Mouse (Mus musculus): ENCODE measurements around the gene Usp49.
"Not testable (repeated sequence)": the region's sequence is repeated elsewhere in the genome, so short reads cannot be mapped to it uniquely, and the experiment has no call there.

The Usp49 gene

DNA sequence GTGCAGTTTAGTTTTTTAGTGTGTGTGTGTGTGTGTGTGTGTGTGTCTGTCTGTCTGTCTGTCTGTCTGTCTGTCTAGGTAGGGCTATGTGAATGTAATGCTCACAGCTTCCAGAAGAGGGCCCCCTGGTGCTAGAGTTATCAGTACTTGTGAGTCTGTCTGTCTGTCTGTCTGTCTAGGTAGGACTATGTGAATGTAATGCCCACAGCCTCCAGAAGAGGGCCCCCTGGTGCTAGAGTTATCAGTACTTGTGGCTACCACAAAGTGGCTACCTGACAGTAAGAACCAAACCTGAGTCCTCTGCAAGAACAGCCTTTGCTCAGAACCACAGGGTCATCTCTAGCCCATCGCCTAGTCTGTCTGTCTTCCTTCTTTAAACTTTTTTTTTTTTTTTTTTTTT is 16.2 kb downstream of the Usp49 start:
- DNase-seq (ENCODE audit: low spot score in 2 of 2), result peak; percentile 38 to 40

DNA sequence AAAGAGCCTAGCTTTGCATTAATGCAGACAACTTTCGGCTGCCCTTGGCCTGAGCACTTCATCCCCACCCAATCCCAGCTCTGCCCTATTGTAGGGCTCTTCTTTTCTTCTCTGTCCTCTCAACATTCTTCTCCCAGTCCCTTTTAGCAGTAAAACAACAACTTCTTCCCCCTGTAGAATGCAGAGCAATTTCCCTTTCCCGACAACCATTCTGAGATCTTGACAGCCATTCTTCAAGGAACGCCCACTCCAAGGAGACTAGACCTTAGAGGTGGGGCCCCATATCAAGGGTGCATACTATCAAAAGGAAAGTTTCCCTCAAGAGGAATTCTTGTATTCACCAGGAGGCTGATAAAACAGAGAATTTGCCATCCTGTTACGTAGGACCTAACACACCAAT is 18.5 kb downstream of the Usp49 start:
- DNase-seq (ENCODE audit: low spot score in 2 of 2), result no peak

DNA sequence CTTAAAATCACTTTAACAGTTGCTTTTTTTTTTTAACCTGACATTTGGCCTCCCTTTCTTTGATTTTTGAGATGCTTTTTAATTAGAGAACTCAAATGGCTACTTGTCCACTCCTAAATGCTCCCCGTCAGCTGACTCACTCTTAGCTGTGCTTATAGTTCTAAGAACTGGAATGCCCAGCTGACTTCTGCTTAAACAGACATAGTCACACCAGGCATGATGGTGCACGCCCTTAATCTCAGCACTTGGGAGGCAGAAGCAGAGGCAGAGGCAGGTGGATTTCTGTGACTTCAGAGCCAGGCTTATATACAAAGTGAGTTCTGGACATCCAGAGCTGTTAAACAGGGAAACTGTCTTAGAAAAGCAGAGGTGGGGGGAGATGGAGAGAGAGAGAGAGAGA is 21.5 kb downstream of the Usp49 start:
- no peak for DNase-seq (ENCODE audit: low spot score in 2 of 2)

DNA sequence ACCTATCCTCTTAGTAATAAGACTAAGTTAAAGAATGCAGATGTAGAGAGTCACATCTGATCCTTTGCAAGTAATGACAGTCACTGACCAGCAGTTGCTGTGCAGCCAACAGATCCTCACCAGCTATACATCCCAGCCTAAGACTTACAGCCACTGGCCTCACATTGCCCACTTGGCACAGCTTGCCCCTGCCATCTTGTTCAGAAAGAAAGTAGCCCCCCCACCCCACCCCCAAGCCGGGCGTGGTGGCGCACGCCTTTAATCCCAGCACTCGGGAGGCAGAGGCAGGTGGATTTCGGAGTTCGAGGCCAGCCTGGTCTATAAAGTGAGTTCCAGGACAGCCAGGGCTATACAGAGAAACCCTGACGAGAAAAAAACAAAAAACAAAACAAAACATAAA is 23.9 kb downstream of the Usp49 start:
- not testable (repeated sequence) for DNase-seq (ENCODE audit: low spot score in 2 of 2)

DNA sequence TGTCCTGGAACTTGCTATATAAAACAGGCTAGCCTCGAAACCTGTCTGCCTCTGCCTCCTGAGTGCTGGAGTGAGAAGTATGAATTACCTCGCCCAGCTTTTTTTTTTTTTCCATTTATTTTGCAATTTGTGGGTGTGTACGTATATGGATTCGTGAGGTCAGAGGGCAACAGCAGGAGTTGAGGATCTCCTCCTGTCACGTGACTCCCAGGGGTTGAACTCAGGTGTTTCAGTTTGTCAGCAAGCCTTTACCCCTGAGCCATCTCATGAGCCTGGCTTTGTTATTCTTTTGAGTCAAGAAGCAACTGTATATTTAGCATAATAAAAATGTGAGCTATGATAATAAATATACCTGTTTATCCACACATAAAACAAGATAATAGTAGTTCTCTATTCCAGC is 25.2 kb downstream of the Usp49 start:
- no peak for DNase-seq (ENCODE audit: low spot score in 2 of 2)

DNA sequence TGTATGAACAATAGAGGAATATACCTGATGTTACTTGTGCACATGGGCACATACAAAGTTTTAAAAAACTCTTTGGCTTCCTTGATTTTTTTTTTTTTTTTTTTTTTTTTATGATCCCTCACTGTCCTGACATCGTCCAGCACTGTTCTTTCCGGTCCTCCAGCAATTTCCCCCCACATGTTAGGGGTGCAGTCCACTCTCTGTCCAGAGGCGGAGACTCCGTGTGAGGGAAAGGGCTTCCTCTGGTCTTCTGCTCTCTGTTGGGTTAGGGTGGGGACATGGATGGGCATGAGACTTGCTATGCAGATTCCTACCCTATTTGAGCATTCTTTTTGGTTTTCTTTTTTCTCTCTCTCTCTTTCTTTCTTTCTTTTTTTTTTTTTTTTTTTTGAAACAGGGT is 27.4 kb downstream of the Usp49 start:
- DNase-seq (ENCODE audit: low spot score in 2 of 2), result no peak

DNA sequence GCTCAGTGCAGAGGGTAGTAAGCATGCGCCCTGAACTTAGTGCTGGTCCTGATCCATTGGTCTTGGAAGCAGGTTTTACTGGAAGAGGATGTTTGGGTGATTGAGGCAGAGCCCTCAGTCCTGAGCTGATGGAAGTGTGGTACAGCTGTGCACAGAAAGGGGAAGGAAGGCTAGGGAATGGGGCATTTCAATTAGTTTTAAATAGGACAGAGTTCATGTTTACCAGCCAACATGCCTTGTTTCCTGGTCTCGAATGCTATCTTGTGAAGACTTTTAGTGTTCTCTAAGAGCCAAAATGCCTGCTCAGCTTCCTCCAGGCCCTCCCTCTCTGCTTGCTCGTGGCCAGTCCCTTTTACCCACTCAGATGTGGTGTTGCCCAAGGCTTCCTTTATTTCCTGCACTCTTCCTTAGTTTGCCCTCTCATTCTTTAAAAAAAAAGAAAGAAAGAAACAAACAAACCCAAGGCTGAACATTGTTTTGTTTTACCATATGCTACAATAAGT is 28.3 kb downstream of the Usp49 start:
- DNase-seq (ENCODE audit: low spot score in 2 of 2), result no peak

DNA sequence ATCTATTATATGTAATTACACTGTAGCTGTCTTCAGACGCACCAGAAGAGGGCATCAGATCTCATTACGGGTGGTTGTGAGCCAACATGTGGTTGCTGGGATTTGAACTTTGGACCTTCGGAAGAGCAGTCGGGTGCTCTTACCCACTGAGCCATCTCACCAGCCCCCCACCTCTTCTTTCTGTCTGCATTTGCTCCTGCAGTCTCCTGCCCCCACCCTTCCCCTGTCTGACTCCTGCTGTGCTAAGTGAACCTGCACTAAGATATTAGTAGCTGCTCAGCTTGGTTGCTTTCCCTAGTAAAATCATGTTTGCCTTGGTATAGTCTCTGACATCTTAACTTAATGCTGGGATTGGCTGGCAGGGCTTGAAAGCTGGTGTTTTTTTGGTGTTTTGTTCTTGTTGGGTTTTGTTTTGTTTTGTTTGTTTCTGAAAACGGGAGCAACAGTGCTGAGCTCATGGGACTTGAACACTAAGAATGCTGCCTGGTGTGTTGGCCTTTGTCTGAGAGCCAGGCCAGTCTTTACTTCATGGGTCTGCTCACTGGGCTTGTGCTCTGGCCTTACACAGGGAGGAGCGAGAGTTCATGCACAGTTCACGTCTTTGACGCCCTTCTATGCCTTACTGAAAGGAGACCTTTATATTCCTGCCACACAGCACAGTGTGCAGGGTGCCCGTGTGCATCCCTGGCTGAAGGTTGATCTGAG is 32.7 kb downstream of the Usp49 start:
- DNase-seq (ENCODE audit: low spot score in 2 of 2), result no peak

DNA sequence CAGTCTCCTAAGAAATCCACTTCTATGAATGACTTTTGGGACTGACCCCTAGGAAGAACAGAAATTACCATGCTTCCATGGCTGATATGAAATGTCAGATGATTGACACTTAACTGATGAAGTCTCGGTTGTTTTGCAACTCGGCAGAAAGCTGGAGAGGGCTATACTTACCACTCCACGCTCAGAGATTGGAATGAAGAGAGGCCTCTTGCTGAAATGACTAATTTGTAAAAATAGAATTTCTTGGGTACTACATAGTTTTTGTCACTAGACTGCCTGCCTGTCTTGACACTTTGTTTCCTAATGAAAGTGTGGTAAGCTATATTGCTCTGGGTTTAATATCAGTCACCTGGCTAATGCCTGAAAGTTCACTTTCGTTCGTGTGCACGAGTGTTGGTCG is 34.0 kb downstream of the Usp49 start:
- no peak for DNase-seq (ENCODE audit: low spot score in 2 of 2)

DNA sequence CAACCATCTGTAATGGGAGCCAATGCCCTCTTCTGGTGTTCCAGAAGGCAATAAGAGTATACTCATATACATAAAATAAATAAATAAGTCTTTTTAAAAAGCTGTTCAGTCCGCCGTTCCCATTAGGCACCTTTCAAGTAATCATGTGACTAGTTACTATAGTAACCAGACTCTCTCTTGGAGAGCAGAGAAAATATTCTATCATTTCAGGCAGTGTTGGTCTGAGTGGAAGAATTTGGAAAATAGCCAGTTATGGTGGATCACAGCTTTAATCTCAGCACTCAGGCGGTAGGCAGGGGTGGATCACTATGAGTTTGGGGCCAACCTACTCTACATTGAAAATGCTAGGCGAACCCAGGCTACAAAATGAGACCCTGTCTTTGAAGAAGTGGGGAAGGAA is 38.7 kb downstream of the Usp49 start:
- no peak for DNase-seq (ENCODE audit: low spot score in 2 of 2)

DNA sequence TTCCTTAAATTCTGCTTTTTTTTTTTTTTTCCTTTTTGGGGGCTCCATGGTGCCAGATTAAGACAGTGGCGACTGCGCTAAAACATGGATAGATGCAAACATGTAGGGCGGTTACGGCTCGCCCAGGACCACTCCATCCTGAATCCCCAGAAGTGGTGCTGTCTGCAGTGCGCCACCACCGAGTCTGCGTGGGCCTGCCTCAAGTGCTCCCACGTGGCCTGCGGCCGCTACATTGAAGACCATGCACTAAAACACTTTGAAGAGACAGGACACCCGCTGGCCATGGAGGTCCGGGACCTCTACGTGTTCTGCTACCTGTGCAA is 41.5 kb downstream of the Usp49 start:
- DNase-seq (ENCODE audit: low spot score in 2 of 2), result no peak

DNA sequence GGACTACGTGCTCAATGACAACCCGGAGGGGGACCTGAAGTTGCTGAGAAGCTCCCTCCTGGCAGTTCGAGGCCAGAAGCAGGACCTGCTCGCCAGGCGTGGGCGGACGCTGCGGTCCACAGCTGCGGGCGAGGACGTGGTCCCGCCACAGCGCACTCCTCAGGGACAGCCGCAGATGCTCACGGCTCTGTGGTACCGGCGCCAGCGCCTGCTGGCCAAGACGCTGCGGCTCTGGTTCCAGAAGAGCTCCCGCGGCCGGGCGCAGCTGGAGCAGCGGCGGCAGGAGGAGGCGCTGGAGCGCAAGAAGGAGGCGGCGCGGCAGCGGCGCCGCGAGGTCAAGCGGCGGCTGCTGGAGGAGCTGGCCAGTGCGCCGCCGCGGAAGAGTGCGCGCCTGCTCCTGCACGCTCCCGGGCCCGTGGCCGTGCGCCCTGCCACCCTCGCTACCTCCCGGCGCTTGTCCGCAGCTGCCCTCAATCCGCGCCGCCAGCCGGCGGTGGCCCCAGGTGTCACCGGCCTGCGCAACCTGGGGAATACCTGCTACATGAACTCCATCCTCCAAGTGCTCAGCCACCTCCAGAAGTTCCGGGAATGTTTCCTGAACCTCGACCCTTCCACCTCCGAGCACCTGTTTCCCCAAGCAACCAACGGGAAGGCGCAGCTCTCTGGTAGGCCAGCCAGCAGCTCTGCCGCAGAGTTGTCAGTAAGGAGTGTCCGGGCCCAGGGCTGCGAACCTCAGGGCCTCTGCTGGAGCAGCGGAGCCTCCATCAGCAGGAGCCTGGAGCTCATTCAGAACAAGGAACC is 42.0 kb downstream of the Usp49 start:
- peak in 1 of 2 experiments; percentile 55 for DNase-seq (ENCODE audit: low spot score in 2 of 2)

DNA sequence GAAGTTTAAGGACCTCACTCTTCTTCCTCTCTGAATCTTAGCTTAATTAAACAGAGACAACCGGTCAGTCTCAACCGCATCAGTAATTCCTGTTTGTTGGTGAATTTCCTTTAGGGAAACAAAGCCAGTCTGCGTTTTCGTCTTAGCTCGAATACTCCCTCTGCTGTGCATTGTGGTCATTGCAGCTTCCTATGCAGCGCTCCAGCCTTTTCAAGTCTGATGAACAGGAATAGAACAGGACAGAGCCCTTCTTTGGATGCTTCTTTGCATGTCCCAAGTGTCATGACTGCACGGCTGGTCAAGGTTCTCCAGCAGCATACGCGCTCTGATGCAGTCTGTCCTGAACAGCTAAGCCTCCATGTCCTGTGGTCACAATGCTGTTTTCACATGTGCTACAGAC is 46.1 kb downstream of the Usp49 start:
- DNase-seq (ENCODE audit: low spot score in 2 of 2), result peak; percentile 87 to 88

DNA sequence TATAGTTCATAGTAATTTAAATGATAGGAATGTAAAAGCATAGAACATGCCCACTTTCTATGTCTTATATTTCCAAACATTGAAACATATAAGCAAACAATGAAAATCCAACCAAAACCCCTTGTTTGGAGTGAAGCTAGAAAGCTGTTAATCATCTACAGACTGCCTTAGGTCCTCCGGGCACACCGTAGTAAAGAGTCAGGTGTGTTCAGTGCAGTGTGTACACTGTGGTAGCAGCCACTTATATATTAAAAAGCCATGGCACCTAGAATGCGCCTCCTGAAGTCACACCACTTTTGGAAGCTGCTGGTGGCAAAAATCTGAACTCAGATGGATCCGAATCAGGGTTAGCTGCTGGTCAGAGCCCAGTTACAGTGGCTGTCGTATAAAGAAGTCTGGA is 47.7 kb downstream of the Usp49 start:
- no peak for DNase-seq (ENCODE audit: low spot score in 2 of 2)

DNA sequence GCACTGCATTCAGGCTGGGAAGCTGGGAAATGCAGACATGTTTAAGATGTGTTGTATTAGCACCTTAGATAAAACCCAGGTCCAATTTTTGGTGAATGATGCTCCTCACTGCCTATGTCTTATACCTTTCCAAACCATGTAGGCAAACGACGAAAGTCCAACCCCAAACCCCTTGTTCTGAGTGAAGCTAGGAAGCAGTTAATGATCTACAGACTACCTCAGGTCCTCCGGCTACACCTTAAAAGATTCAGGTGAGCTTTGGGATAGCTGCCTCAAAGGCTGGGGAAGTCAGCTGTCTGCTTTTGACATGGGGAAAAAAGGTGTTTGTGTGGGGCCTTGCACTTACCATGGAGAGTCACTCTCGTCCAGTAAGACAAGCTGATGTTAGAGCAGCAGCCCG is 48.2 kb downstream of the Usp49 start:
- no peak for DNase-seq (ENCODE audit: low spot score in 2 of 2)

DNA sequence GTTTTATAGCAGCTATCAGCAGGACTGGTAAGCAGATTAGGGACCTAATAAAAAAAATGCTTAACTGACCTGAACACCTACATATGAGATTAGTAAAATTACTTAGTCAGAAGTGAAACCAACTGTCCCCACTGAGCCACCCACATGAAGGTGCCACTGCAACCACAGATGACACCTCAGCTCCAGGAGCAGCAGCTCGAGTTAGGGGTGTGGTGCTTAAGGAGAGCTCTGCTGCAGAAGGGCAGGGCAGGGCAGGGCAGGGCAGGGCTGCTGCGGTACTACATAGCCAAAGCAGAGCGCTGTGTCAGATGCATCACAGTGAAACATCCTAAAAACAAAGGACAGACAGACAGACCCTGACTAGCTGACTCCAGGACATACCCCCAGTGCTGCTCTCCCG is 52.3 kb downstream of the Usp49 start:
- no peak for DNase-seq (ENCODE audit: low spot score in 2 of 2)

DNA sequence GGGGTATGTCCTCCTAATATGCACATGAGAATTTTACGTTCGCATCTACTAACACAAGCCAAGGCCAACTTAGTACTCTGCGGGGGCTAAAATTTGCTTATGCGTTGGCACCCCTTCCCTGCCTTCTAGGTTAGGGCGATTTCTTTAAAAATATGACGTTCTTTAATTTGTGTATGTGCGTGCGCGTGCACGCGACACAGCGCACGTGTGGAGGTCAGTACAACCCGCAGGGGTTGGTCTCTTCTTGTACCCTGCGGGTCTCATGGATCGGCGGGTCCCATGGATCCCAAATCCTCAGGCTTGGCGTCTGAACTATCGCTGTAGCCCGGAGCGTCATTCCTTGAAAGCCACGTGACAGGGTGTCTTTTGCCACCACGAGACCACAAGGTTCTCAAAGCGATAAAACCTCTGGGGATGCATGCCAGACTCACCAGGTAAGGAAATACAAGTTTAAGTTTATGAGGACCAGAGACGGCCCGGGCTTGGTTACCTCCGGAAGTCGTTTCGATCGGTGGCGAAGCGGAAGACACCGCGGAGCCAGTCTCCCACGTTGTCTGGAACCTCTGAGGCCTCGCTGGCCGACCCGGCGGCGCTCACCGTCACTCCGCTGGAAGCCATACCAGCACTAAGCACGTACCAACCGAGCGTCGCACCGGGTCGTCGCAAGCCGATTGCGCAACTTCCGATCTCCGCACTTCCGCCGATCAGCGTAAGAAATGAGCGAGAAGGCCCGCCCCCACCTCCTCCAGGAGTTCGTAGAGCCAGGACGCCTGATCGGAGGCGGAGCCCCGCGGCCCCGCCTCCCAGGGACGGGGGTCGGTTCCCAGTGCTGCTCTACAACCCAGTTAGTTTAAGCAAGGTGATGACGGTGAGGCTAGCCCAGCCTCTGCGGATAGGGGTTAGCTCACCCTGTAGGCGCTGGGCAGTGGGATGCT is 57.2 kb downstream of the Usp49 start:
- DNase-seq (ENCODE audit: low spot score in 2 of 2), result peak; percentile 97 to 98

DNA sequence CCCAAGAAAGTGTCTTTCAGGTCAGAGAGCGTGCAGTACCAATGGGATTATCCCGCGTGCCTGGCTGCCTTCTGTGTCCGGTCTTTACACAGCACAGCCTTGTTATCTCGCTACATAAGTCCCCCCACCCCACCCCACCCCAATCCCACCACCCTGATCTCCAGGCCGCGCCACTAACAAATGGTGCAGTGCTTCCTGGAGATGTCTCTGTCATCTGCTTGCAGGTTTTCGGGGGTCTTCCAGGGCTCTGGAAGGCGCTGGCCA is 57.8 kb downstream of the Usp49 start, which contains the start of gene Tomm6:
TSS of gene Tomm6 (minus strand) at position 43 of the 264 bp plus-strand sequence.
- no peak for DNase-seq (ENCODE audit: low spot score in 2 of 2)

DNA sequence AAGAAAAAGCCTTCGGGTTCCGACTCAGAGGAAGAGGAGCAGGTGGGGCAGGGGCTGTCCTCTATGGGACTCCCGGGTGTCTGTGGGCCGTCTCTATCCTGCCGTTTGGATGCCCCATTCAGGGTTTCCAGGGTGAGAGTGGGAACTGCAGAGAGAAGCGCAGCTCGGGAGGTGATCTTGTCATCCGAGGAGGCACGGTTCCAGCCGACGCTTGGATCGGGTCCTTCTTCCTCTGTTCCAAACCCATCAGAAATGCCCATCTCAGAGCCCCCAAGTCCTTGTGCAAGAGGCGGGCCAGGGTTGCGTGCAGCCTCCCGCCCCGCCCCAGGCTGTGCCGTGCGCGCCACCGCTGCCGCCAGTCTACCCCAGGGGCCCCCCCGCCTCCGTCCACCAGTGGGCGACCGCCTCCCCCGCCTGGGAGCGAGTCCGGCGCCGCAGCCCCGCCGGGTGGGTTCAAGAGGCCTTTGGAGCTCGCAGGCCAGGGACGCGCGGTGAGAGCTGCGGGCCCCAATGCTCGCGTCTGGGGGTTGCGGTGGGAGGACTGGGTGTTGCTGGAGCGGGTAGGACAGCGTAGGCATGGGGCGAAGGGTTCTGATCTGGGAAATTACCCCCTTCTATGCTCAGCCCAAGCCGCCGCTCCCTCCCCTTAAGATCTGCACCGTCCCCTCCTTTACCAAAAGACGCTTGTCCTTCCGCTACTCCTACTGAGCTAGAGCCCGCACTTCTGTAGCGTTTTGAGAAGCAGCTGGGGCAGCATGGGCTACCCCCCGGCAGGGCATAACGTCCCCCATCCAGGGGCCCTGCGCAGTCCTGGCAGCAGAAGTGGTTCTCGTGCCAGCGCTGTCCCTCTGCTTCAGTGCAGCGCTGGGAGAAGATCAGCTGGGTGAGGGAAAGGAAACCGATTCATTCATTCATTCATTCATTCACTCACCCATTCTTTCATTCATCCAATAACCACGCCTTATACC is 58.4 kb downstream of the Usp49 start, which contains the start of gene Frs3:
TSS of gene Frs3 (plus strand) at position 423 of the 968 bp plus-strand sequence.
- peak; percentile 74 to 78 for DNase-seq (ENCODE audit: low spot score in 2 of 2)

DNA sequence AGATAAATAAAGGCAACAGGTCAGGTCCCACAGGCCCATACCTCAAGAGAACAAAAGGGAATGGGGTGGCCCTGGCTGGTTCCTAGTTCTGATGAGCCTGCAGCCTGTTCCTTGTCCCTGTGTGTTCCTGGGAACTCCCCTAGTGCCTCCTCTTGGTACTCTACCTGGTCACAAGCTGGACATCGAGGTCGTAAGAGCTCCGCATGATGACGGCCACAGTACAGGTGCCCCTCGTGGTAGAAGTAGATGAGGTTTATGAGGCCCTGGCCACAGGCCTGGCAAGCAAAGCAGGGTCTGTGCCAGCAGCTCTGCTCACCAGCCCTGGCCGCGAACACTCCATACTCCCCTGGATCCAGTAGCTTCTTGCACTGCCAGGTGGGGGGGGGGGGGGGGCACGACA is 59.4 kb downstream of the Usp49 start:
- DNase-seq (ENCODE audit: low spot score in 2 of 2), result no peak

DNA sequence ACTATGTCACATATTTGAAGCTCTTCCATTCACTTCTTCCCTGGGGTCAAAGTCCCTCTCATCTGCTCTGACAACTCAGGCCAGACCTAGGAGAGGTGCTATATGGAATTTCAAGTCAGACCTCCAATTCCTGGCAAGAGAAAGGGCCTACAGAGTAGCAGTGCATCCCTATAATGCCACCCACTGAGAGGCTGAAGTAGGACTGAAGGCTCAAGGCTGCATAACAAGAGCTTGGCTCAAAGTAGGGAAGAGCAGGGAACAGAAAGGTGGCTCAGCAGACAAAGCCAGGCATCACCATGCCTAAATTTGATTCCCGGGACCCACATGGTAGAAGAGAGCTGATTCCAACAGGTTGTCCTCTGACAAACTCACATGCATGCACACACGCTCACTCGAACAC is 61.2 kb downstream of the Usp49 start:
- no peak for DNase-seq (ENCODE audit: low spot score in 2 of 2)
